Mouse (Mus musculus) gastrocnemius, postnatal 36 days (tissue): ENCODE measurements around the gene Tsc1. TPM values are rescaled to one million over a fixed set of nuclear protein-coding genes. Genes with fewer than 3 reads are reported as not detected.
A peak's percentile ranks its signal among the peaks of the same experiment; 100 is the strongest.

ENCODE experiments used
- DNase-seq, 2 experiments: peaks; one replicate each; pipeline ENCODE4 v3.0.0; 2022
- intact Hi-C: fragments of 180-260 bp; cut with DNase I; formaldehyde crosslinking; loops from one replicate; pipeline ENCODE4 v1.15.1; 2025
- long read RNA-seq, 2 experiments: library from polyadenylated mRNA; stranded (forward); transcript quantifications; one replicate each; pipeline ENCODE4 v2.0.0; 2021
- total RNA-seq, 2 experiments: library from RNA; stranded (reverse); gene quantifications; 2 replicates each; pipeline ENCODE4 v1.2.3; 2021

Tsc1 gene
- total RNA-seq = 10 to 100 TPM; 30.4 to 35.5 TPM
- long read RNA-seq, experiment 1, partial matches to known transcripts = 0 of 827 reads
- long read RNA-seq, experiment 1, other reads (novel, unspliced or antisense) = 827 of 827 reads
- long read RNA-seq, experiment 2, partial matches to known transcripts = 0 of 1,030 reads
- long read RNA-seq, experiment 2, other reads (novel, unspliced or antisense) = 1,030 of 1,030 reads

DNA sequence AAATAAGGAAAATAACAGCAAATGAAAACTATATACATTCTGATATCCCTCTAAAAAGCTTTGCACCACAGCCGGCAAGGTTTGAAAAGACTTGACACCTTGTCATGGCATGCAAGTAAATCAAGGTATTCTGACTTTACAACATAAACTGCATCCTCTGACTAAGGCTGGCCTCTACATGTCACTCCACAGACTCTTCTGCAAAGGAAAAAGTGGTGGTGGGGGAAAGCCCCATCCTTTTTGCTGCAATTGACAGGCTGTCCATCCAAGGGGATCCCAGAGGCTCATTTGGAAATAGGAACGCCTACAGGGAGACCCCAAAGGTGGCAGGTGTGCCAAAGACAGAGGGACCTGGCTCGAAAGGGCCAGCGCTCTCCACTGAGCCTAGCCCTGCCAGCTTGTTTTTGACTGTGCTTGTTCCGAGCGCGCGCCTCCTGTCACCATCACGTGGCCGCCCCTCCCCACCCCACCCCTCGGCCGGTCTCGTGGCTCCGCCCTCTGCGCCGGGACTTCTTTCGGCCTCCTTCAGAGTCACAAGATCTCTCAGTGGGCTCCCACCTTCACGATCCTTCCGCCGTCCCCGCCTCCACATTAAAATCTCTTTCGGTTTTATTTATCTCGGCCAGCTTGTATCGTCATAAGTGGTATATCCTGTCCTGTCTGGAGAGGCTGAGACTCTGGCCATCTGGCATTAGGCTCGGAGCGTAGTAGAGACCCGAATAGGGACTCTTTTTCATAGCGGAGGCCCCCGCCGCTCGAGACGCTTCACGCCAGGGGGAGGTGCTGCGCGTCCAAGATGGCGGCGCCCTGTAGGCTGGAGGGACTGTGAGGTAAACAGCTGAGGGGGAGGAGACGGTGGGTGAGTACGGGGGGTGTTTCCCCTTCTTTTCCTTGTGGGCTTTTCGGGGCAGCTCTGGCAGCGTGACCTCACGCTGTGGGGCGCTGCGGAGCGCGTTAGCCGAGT lies at the start of gene Tsc1:
Tsc1 (plus strand) TSS at position 768 of the 964 bp plus-strand sequence.
- intact Hi-C loops = no loop called here

DNA sequence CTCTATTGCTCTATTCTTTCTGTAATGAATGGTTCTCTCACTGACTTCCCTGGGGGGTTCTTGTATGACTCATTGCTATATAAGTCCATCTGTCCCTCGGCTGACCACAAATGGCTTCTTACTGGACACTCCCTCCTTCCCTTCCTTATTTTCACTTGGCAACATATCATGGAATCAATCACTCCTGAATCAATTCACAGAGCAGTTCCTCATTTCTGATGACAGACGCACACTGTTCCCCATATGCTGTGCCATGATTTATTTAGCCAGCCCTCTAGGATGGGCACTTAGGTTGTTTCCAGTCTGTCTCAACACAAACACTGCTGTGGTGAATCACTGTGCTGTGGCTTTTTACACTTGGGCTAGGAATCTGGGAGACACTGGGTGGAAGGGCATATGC lies 49.5 kb upstream of the Tsc1 start:
- intact Hi-C loops = no loop called here
- DNase-seq = no peak

More for the DNA sequence above, at the start of gene Tsc1:
- peak; percentile 92 to 95 for DNase-seq

DNA sequence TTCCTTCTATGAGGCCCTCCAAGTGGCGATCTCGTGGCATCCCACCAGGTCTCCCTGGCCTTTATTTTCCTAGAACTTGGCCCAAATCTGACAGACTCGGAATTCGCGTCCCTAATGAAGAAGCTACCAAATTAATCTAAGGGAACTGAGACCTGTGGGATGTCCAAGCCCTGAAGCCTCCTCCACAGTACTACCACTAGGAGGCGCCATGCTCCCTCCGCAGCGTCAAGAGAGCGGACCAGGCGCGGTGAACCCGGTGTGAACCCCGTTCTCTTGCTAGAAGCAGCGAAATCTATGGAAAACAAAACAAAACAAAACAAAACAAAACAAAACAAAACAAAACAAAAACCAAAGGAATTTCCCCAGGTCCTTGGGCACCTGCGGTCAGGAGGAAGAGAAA lies 48.2 kb upstream of the Tsc1 start:
- intact Hi-C loops = loop anchor here (2.0 kb wide), 1 partner anchor 30 kb away; no protein-coding TSS in a partner anchor

GRCm38 (mm10) chr2:28596021-28596420 lies 45.0 kb upstream of the Tsc1 start:
- no peak for DNase-seq
- intact Hi-C loops = no loop called here

More for the DNA sequence above, 48.2 kb upstream of the Tsc1 start:
- peak in 1 of 2 experiments; percentile 59 for DNase-seq

GRCm38 (mm10) chr2:28596998-28597397 lies 44.0 kb upstream of the Tsc1 start:
- no peak for DNase-seq
- intact Hi-C loops = no loop called here

- DNase-seq = no peak
- intact Hi-C loops = no loop called here
Measured at GRCm38 (mm10) chr2:28597733-28598547, 43.1 kb upstream of the Tsc1 start.

DNA sequence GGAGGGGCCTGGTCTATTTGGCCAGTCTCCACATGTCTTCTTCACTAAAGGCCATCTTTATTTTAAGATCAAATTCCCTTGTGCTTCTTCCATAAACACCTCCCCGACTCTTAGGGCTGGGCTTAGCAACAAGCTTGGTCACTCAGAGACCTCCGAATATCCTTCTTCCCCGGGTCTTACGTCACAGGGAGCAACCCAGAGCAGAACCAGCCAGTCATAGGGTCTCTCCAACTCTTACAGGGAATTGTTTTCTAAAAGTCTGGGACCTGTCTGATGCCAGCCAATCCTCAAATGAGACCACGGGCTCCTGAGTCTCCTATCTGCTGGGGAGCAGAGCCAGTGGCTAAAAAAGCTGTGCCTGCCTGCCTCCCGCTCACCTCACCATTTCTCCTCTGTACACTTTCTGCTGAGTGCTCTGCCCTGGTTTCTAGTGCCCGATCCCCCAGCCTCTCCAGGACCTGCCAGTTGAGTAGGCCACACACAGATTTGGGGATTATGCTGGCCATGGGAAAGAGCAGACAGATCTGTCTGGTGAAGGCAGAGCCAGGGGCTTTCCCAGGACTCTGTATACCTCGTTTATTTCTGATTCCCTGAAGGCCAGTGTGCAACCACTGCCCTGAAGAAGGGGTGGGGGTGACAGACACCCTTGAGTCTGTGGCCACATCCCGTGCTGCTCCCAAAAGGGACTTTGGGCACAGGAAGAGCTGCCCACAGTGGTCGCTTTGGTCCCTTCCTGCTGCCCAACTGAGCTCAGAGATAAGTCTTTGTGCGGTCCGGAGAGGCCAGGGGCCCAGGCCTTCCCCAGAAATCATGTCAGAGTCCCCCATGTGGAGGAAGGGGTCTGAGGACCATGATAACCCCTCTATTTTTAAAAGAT lies 42.1 kb upstream of the Tsc1 start:
- no peak for DNase-seq
- intact Hi-C loops = no loop called here

DNA sequence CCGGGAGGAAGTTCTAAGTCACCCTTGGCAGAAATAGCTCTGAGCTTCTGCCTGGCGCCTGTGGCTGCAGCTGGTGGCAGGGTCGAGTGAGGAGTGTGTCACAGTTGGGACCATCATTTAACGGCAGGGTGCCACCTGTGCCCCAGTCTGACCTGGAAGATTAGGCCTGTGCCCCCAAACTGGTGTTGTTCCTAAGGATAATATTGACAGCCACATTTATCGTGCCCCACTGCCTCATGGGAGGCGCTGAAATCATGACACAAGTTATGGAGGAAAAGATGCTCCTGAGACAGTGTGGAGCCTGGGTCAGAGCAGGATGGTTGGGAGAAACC lies 41.5 kb upstream of the Tsc1 start:
- no peak for DNase-seq
- intact Hi-C loops = no loop called here

- intact Hi-C loops = no loop called here
- DNase-seq = no peak
Measured at GRCm38 (mm10) chr2:28601720-28602590, 39.1 kb upstream of the Tsc1 start.

DNA sequence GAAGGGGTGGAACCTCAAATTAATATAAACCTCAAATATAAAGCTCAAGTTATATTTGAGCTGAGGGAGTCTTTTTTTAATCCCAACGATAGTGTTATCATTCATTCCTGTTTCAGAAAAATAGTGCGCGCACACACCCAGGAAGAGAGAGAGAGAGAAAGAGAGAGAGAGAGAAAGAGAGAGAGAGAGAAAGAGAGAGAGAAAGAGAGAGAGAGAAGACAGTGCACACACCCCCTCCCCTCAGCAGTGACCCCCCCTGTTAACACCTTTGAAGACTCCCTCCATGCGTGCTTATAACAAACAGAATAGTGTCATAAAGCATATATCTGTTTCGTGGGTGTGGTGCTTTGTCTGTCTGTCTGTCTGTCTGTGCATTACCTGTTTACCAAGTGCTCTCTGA lies 37.5 kb upstream of the Tsc1 start:
- intact Hi-C loops = no loop called here

DNA sequence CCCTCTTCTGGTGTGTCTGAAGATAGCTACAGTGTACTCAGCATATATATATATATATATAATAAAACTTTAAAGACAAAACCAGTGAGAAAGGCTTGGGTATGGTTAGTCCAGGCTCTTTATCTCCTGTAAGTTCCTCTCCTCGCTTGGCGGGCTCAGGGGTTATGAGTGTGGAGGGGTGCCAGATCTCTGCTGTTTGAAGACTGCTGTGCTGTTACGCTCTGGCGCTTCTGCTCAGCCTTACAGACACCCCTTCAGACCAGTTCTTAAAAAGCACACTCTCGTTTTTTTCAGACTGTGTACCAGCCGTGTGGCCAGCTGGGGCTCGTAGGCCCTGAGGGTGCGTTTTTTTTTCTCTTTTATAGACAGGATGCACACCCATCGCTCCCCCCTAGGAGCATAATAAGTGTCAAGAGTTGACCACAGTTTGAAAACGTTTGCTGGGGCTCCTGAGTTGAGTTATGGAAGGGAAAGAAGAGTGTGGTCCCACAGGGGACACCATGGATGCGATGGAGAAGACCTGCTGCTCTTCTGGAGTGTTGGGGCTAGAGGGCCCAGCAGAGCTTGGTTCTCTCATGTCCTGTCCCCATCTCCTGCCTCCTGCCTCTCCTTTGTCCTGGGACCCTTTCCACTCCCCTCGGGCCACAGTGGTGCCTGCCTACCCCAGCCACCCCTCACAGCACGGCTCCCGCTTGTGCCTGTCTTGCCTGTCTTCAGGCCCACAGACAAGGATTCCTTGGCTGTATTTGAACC lies 35.1 kb upstream of the Tsc1 start:
- DNase-seq = no peak

More for the DNA sequence above, 37.5 kb upstream of the Tsc1 start:
- no peak for DNase-seq

GRCm38 (mm10) chr2:28606601-28607340 lies 34.3 kb upstream of the Tsc1 start:
- no peak for DNase-seq
- intact Hi-C loops = no loop called here

More for the DNA sequence above, 35.1 kb upstream of the Tsc1 start:
- intact Hi-C loops = no loop called here

DNA sequence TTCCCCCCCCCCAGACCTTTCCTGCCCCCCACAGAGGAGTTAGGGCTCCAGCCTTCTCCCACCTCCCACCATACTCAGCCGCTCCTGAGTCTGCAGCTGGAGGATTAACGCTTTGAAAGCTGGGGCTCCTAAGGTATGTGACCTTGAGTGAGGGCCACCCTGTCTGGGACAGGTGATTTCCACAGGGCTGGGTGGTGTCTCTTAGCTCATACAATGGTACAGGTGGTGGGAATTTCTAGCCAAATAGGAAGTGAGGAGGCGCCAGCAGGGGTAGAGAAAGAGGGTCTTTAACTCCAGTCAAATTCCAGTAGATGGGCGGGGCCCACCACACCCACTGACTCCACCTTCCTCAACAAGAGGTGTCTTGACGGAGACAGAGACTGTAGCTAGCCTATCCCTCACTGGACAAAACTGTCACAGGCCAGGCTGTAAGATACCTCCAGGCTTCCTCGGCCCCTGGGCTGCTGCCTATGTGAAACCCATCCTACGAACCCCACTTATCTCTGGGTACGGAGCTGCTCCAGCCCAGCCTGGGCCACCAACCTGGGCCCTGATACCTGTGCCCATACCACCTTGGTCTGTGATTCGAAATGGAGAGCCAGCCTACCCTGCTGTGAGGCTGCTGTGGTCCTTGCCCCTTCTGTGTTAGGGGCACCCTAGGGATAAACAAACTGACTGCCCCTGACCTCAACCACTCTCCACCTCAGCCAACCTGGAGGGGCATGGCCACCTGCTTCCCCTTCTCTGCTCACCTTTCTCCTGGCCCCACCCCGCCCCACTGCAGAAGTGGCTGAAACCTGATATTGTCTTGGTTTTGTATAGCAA lies 33.5 kb upstream of the Tsc1 start:
- intact Hi-C loops = no loop called here
- no peak for DNase-seq

- DNase-seq = no peak
- intact Hi-C loops = no loop called here
Measured at GRCm38 (mm10) chr2:28609851-28610250, 31.2 kb upstream of the Tsc1 start.

GRCm38 (mm10) chr2:28610716-28611406 lies 30.2 kb upstream of the Tsc1 start:
- DNase-seq = no peak

DNA sequence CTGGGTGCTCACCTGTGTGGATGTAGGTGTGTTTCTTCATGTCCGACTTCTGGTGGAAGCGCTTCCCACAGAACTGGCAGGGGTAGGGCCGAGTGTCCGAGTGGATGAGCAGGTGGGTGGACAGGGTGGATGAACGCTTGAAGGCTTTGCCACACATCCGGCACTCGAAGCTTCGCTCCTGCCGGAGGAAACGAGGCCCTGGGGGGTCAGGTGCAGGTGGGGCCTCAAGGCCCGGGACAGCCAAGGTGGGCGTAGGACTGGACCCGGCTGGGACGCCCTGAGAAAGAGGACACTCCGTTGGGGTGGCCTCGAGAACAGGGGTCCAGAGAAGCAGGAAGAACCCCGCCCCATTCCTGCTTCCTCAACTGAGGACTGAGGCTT lies 29.6 kb upstream of the Tsc1 start:
- intact Hi-C loops = no loop called here
- no peak for DNase-seq

More at GRCm38 (mm10) chr2:28610716-28611406, 30.2 kb upstream of the Tsc1 start:
- intact Hi-C loops = no loop called here
